Mouse (Mus musculus): ENCODE data around the gene Jazf1. TPM values are rescaled to one million over a fixed set of nuclear protein-coding genes. Genes with fewer than 3 reads are reported as not detected.

The Jazf1 gene
- polyA plus RNA-seq, 1 experiment from 2014 or later = 59.3 TPM

- no peaks in the 10 kb centered on the region for H3K27me3 ChIP-seq (ENCODE audit: control insufficient read depth, insufficient read depth, low read depth, low read length)
- H3K4me1 ChIP-seq (ENCODE audit: control insufficient read depth, insufficient read depth, low read length) = peaks cover 41% of the 10 kb centered on the region
- H3K4me2 ChIP-seq (ENCODE audit: low read length) = no peak overlapping the region
- peak overlapping the region; percentile 32 for H3K27ac ChIP-seq (ENCODE audit: low read length)
- no peak overlapping the region for H3K4me3 ChIP-seq (ENCODE audit: low read depth, low read length)
- WGBS = 30% methylated on average over 7 of the region's 7 CpGs
- no peaks in the 10 kb centered on the region for H3K9me3 ChIP-seq (replicated peaks; ENCODE audit: control insufficient read depth, low read length, poor library complexity, severe bottlenecking)
- H3K9ac ChIP-seq (ENCODE audit: low read depth, low read length) = no peak overlapping the region
- no peak for ATAC-seq
- no peaks in the 10 kb centered on the region for H3K36me3 ChIP-seq (ENCODE audit: control insufficient read depth, insufficient read depth, low read length)
These were observed 206.5 kb downstream of the Jazf1 start for GRCm38 (mm10) chr6:52861928-52862327.

DNA sequence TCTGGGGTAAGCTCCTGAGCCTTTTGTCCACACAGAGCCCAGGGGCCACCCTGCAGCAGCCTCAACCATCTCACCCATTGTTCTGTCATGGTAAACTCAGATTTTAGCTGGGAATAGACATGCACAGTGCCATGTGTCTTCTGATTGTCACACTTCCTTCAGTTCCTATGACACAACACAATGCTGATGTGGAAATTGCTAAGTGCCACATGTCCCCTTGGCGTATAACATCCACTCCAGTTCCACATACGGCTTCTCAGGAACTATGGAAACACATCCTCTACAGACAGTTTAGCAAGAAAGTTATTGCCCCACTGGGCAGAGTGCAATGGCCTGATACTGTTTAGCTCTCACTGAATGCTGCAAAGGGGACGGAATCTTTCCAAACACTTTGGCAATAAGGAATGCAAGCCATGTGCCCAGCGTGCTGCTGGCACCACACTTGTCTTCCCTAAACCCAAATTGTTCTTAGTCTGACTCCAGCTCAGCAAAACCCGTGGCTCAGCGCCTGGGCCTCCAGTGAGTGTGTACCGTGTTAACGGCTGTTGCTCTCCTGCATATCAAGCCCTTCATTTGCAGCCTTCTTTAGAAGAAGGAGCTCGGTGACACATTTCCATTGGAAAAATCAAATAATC, 207.1 kb downstream of the Jazf1 start:
- Histone ChIP-seq H3K4me3 (ENCODE audit: low read depth, low read length) (no peak overlapping the region), H3K4me1 (ENCODE audit: control insufficient read depth, insufficient read depth, low read length) (peaks cover 45% of the 10 kb centered on the region), H3K9me3 (replicated peaks; ENCODE audit: control insufficient read depth, low read length, poor library complexity, severe bottlenecking) (no peaks in the 10 kb centered on the region), H3K27me3 (ENCODE audit: control insufficient read depth, insufficient read depth, low read depth, low read length) (no peaks in the 10 kb centered on the region), H3K9ac (ENCODE audit: low read depth, low read length) (no peak overlapping the region), H3K4me2 (ENCODE audit: low read length) (no peak overlapping the region), H3K27ac (ENCODE audit: low read length) (peak overlapping the region; percentile 46), H3K36me3 (ENCODE audit: control insufficient read depth, insufficient read depth, low read length) (no peaks in the 10 kb centered on the region)
- ATAC-seq = peak; percentile 19
- WGBS = 59% methylated on average over 9 of the region's 9 CpGs

DNA sequence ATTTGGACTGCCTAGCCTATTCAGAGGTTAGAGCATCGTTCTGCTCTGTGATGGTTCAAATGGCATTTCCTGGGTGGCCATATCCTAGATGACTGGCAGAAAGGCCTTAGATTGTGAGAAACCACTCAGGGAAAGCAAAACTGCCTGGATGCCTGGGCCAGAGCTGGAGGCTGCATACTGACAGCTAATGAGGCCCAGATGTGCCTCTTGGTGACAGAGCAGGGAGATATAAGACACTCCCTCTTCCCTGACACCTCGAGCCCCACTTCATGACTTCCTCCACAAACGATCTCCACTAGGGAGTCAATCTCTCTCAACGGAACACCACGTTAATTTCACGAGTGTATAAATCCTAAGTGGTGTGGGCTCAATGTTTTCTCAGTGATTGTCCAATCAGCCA, 207.7 kb downstream of the Jazf1 start:
- Histone ChIP-seq H3K4me3 (ENCODE audit: low read depth, low read length) (no peak overlapping the region), H3K9me3 (replicated peaks; ENCODE audit: control insufficient read depth, low read length, poor library complexity, severe bottlenecking) (no peaks in the 10 kb centered on the region), H3K27ac (ENCODE audit: low read length) (no peak overlapping the region), H3K9ac (ENCODE audit: low read depth, low read length) (no peak overlapping the region), H3K4me2 (ENCODE audit: low read length) (no peak overlapping the region), H3K27me3 (ENCODE audit: control insufficient read depth, insufficient read depth, low read depth, low read length) (no peaks in the 10 kb centered on the region), H3K4me1 (ENCODE audit: control insufficient read depth, insufficient read depth, low read length) (peaks cover 45% of the 10 kb centered on the region), H3K36me3 (ENCODE audit: control insufficient read depth, insufficient read depth, low read length) (no peaks in the 10 kb centered on the region)
- WGBS = 44% methylated on average over 6 of the region's 6 CpGs
- no peak for ATAC-seq

DNA sequence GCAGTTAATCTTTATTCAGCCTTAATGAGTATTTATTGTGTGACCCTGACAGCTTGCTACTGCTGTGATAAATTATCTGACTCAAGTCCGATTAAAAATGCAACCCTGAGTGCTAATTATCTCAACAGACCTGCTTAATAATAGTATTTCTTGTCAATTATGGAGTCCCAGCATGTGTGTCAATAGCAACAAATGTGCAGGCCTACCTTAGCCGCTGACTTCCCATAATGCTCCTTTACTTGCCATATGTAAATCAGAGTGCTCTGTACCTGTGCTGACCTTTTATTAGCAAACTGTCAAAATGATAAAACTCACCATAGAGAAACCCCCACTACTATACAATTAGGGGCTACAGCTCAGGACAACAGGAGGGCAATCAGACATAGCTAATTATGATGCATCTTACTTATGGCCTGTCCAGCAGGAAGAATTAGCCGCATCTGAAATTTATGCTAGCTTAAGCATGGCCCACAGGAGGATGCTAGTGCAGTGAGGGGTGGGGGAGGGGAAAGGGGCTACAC, 209.5 kb downstream of the Jazf1 start:
- Histone ChIP-seq H3K27ac (ENCODE audit: low read length) (peak overlapping the region; percentile 42; the same call in 1 of the 2 replicates), H3K4me1 (ENCODE audit: control insufficient read depth, insufficient read depth, low read length) (peaks cover 45% of the 10 kb centered on the region), H3K4me2 (ENCODE audit: low read length) (no peak overlapping the region), H3K36me3 (ENCODE audit: control insufficient read depth, insufficient read depth, low read length) (no peaks in the 10 kb centered on the region), H3K4me3 (ENCODE audit: low read depth, low read length) (no peak overlapping the region), H3K9ac (ENCODE audit: low read depth, low read length) (no peak overlapping the region), H3K27me3 (ENCODE audit: control insufficient read depth, insufficient read depth, low read depth, low read length) (no peaks in the 10 kb centered on the region), H3K9me3 (replicated peaks; ENCODE audit: control insufficient read depth, low read length, poor library complexity, severe bottlenecking) (no peaks in the 10 kb centered on the region)
- no peak for ATAC-seq
- 28% methylated on average over 3 of the region's 3 CpGs for WGBS

GRCm38 (mm10) chr6:52852404-52853107, 215.9 kb downstream of the Jazf1 start:
- no peak overlapping the region for H3K4me3 ChIP-seq (ENCODE audit: low read depth, low read length)
- 35% methylated on average over 8 of the region's 8 CpGs for WGBS
- no peak for ATAC-seq

DNA sequence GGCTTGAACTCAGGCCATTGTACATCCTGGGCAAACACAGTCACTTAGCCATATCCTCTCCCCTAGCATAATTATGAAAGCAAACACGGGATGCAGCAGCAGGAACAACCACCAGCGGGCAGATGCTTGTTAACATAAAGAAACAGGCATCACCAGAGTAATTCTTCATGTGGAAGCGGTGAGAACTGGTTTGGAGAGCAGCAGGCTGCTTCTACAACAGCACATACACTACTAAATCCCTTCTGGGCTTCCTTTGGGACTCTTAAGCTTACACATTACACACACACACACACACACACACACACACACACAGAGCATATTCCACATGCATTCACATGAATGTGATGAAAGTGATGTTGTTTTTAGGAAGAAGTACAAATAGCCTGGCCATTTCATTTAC, 216.5 kb downstream of the Jazf1 start:
- H3K9me3 ChIP-seq (replicated peaks; ENCODE audit: control insufficient read depth, low read length, poor library complexity, severe bottlenecking) = no peaks in the 10 kb centered on the region
- H3K27ac ChIP-seq (ENCODE audit: low read length) = no peak overlapping the region
- no peaks in the 10 kb centered on the region for H3K36me3 ChIP-seq (ENCODE audit: control insufficient read depth, insufficient read depth, low read length)
- no peak for ATAC-seq
- H3K9ac ChIP-seq (ENCODE audit: low read depth, low read length) = no peak overlapping the region
- no peaks in the 10 kb centered on the region for H3K27me3 ChIP-seq (ENCODE audit: control insufficient read depth, insufficient read depth, low read depth, low read length)
- peaks cover 16% of the 10 kb centered on the region for H3K4me1 ChIP-seq (ENCODE audit: control insufficient read depth, insufficient read depth, low read length)
- WGBS = 39% methylated on average over 3 of the region's 3 CpGs
- no peak overlapping the region for H3K4me2 ChIP-seq (ENCODE audit: low read length)
- H3K4me3 ChIP-seq (ENCODE audit: low read depth, low read length) = no peak overlapping the region

More at GRCm38 (mm10) chr6:52852404-52853107, 215.9 kb downstream of the Jazf1 start:
- Histone ChIP-seq H3K9ac (ENCODE audit: low read depth, low read length) (no peak overlapping the region), H3K4me1 (ENCODE audit: control insufficient read depth, insufficient read depth, low read length) (peaks cover 22% of the 10 kb centered on the region), H3K27ac (ENCODE audit: low read length) (no peak overlapping the region), H3K9me3 (replicated peaks; ENCODE audit: control insufficient read depth, low read length, poor library complexity, severe bottlenecking) (no peaks in the 10 kb centered on the region), H3K4me2 (ENCODE audit: low read length) (no peak overlapping the region), H3K27me3 (ENCODE audit: control insufficient read depth, insufficient read depth, low read depth, low read length) (no peaks in the 10 kb centered on the region), H3K36me3 (ENCODE audit: control insufficient read depth, insufficient read depth, low read length) (no peaks in the 10 kb centered on the region)

GRCm38 (mm10) chr6:52851019-52851418, 217.4 kb downstream of the Jazf1 start:
- Histone ChIP-seq H3K27me3 (ENCODE audit: control insufficient read depth, insufficient read depth, low read depth, low read length) (no peaks in the 10 kb centered on the region), H3K27ac (ENCODE audit: low read length) (peak overlapping the region; percentile 53), H3K9me3 (replicated peaks; ENCODE audit: control insufficient read depth, low read length, poor library complexity, severe bottlenecking) (no peaks in the 10 kb centered on the region), H3K4me3 (ENCODE audit: low read depth, low read length) (no peak overlapping the region), H3K4me1 (ENCODE audit: control insufficient read depth, insufficient read depth, low read length) (peaks cover 11% of the 10 kb centered on the region), H3K36me3 (ENCODE audit: control insufficient read depth, insufficient read depth, low read length) (no peaks in the 10 kb centered on the region), H3K9ac (ENCODE audit: low read depth, low read length) (no peak overlapping the region), H3K4me2 (ENCODE audit: low read length) (no peak overlapping the region)
- WGBS = 59% methylated on average over 5 of the region's 5 CpGs
- ATAC-seq = 0 out of 2 replicates have a peak, but pooled peaks have one; percentile 34

- H3K9ac ChIP-seq (ENCODE audit: low read depth, low read length) = no peak overlapping the region
- H3K4me2 ChIP-seq (ENCODE audit: low read length) = no peak overlapping the region
- H3K9me3 ChIP-seq (replicated peaks; ENCODE audit: control insufficient read depth, low read length, poor library complexity, severe bottlenecking) = no peaks in the 10 kb centered on the region
- H3K27ac ChIP-seq (ENCODE audit: low read length) = no peak overlapping the region
- H3K36me3 ChIP-seq (ENCODE audit: control insufficient read depth, insufficient read depth, low read length) = no peaks in the 10 kb centered on the region
- H3K27me3 ChIP-seq (ENCODE audit: control insufficient read depth, insufficient read depth, low read depth, low read length) = no peaks in the 10 kb centered on the region
- peaks cover 11% of the 10 kb centered on the region for H3K4me1 ChIP-seq (ENCODE audit: control insufficient read depth, insufficient read depth, low read length)
- 80% methylated on average over 6 of the region's 6 CpGs for WGBS
- H3K4me3 ChIP-seq (ENCODE audit: low read depth, low read length) = no peak overlapping the region
- no peak for ATAC-seq
These were observed 220.2 kb downstream of the Jazf1 start for GRCm38 (mm10) chr6:52848199-52848598.

- Histone ChIP-seq H3K27me3 (ENCODE audit: control insufficient read depth, insufficient read depth, low read depth, low read length) (no peaks in the 10 kb centered on the region), H3K9me3 (replicated peaks; ENCODE audit: control insufficient read depth, low read length, poor library complexity, severe bottlenecking) (no peaks in the 10 kb centered on the region), H3K36me3 (ENCODE audit: control insufficient read depth, insufficient read depth, low read length) (no peaks in the 10 kb centered on the region), H3K27ac (ENCODE audit: low read length) (no peak overlapping the region), H3K4me2 (ENCODE audit: low read length) (no peak overlapping the region), H3K4me1 (ENCODE audit: control insufficient read depth, insufficient read depth, low read length) (peaks cover 8% of the 10 kb centered on the region), H3K9ac (ENCODE audit: low read depth, low read length) (no peak overlapping the region), H3K4me3 (ENCODE audit: low read depth, low read length) (no peak overlapping the region)
- no peak for ATAC-seq
- WGBS = 95% methylated on average over 2 of the region's 2 CpGs
These were observed 222.1 kb downstream of the Jazf1 start for GRCm38 (mm10) chr6:52846314-52846713.
